Mouse (Mus musculus) heart, adult 11 months (tissue): ENCODE results near the gene Ssh1.

ENCODE experiments used
- DNase-seq: peaks from one replicate; pipeline ENCODE4 v3.0.0; 2022

Gene Ssh1

GRCm38 (mm10) chr5:113888186-113888795, 105.4 kb downstream of the Ssh1 start:
- no peak for DNase-seq

GRCm38 (mm10) chr5:113887132-113887531, 106.6 kb downstream of the Ssh1 start:
- peak; percentile 96 for DNase-seq
